Mouse (Mus musculus): Measurements from ENCODE around the gene C8b. TPM values are rescaled to one million over a fixed set of nuclear protein-coding genes. Genes with fewer than 3 reads are reported as not detected.
A peak's percentile ranks its signal among the peaks of the same experiment; 100 is the strongest.

Gene C8b
- polyA plus RNA-seq, 1 experiment from 2014 or later, result 0.28 TPM

GRCm38 (mm10) chr4:104819891-104820290, 53.8 kb downstream of the C8b start:
- H3K9me3 ChIP-seq (ENCODE audit: control insufficient read depth, low read length), result no peaks in the 10 kb centered on the region
- H3K36me3 ChIP-seq (replicated peaks; ENCODE audit: control insufficient read depth, insufficient read depth), result no peaks in the 10 kb centered on the region
- no peak overlapping the region for H3K4me3 ChIP-seq (replicated peaks; ENCODE audit: low read length)
- no peak overlapping the region for H3K9ac ChIP-seq
- ATAC-seq (ENCODE audit: low FRiP score), result no peak
- no peak for DNase-seq (ENCODE audit: low spot score)
- 77% methylated on average over 4 of the region's 4 CpGs for WGBS
- H3K4me1 ChIP-seq (replicated peaks; ENCODE audit: control insufficient read depth, insufficient read depth, low read length), result no peaks in the 10 kb centered on the region
- H3K27ac ChIP-seq, result no peak overlapping the region
- no peak overlapping the region for H3K4me2 ChIP-seq (replicated peaks)
- no peaks in the 10 kb centered on the region for H3K27me3 ChIP-seq (ENCODE audit: control insufficient read depth, insufficient read depth, low read length)

GRCm38 (mm10) chr4:104823597-104824101, 57.5 kb downstream of the C8b start:
- ATAC-seq (ENCODE audit: low FRiP score) (no peak), DNase-seq (ENCODE audit: low spot score) (no peak)
- 84% methylated on average over 4 of the region's 4 CpGs for WGBS
- no peaks in the 10 kb centered on the region for H3K9me3 ChIP-seq (ENCODE audit: control insufficient read depth, low read length)
- H3K4me2 ChIP-seq (replicated peaks), result no peak overlapping the region
- H3K4me3 ChIP-seq (replicated peaks; ENCODE audit: low read length), result no peak overlapping the region
- H3K27ac ChIP-seq, result no peak overlapping the region
- no peak overlapping the region for H3K9ac ChIP-seq
- no peaks in the 10 kb centered on the region for H3K27me3 ChIP-seq (ENCODE audit: control insufficient read depth, insufficient read depth, low read length)
- H3K36me3 ChIP-seq (replicated peaks; ENCODE audit: control insufficient read depth, insufficient read depth), result no peaks in the 10 kb centered on the region
- no peaks in the 10 kb centered on the region for H3K4me1 ChIP-seq (replicated peaks; ENCODE audit: control insufficient read depth, insufficient read depth, low read length)

DNA sequence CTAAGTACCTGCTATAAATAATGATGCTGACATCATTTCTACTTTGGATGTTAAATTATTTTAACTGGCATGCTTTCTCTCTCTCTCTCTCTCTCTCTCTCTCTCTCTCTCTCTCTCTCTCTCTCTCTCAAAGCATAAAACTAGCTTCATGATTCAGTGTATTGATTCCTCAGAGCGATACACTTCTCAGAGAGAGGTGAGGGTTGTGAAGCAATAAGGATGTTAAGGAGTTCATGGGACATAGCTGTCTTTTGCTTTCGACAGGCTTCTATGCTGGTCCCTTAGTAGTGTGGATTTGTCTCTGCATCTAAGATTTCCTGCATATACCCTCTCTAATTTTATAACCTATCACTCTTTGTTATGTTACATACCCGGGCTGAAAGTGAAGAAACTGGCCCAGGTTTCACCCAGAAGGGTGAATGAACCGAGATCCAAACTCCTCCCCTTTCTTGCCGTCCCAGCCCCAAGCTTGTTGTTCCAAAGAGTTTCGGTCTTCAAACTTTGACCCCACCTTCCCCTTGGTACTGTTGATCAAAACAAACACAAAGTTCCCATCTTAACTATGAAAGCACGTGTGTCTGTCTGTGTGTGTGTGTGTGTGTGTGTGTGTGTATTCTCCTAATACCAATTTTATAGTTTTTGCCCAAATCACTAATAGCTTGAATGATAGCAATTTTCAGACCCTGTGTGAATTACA, 58.4 kb downstream of the C8b start:
- ATAC-seq (ENCODE audit: low FRiP score) (no peak), DNase-seq (ENCODE audit: low spot score) (no peak)
- Histone ChIP-seq H3K36me3 (replicated peaks; ENCODE audit: control insufficient read depth, insufficient read depth) (no peaks in the 10 kb centered on the region), H3K9ac (no peak overlapping the region), H3K4me3 (replicated peaks; ENCODE audit: low read length) (no peak overlapping the region), H3K27ac (no peak overlapping the region), H3K4me2 (replicated peaks) (no peak overlapping the region), H3K9me3 (ENCODE audit: control insufficient read depth, low read length) (no peaks in the 10 kb centered on the region), H3K4me1 (replicated peaks; ENCODE audit: control insufficient read depth, insufficient read depth, low read length) (no peaks in the 10 kb centered on the region), H3K27me3 (ENCODE audit: control insufficient read depth, insufficient read depth, low read length) (no peaks in the 10 kb centered on the region)
- WGBS, result 78% methylated on average over 7 of the region's 7 CpGs

- no peaks in the 10 kb centered on the region for H3K36me3 ChIP-seq (replicated peaks; ENCODE audit: control insufficient read depth, insufficient read depth)
- no peak overlapping the region for H3K4me3 ChIP-seq (replicated peaks; ENCODE audit: low read length)
- WGBS, result 75% methylated on average over 5 of the region's 5 CpGs
- H3K4me1 ChIP-seq (replicated peaks; ENCODE audit: control insufficient read depth, insufficient read depth, low read length), result no peaks in the 10 kb centered on the region
- H3K9ac ChIP-seq, result no peak overlapping the region
- H3K9me3 ChIP-seq (ENCODE audit: control insufficient read depth, low read length), result no peaks in the 10 kb centered on the region
- DNase-seq (ENCODE audit: low spot score) (no peak), ATAC-seq (ENCODE audit: low FRiP score) (no peak)
- H3K27me3 ChIP-seq (ENCODE audit: control insufficient read depth, insufficient read depth, low read length), result no peaks in the 10 kb centered on the region
- H3K4me2 ChIP-seq (replicated peaks), result no peak overlapping the region
- no peak overlapping the region for H3K27ac ChIP-seq
Observed at GRCm38 (mm10) chr4:104828939-104829338, 62.8 kb downstream of the C8b start.

- no peak overlapping the region for H3K4me2 ChIP-seq (replicated peaks)
- H3K27ac ChIP-seq, result peak overlapping the region; percentile 63
- DNase-seq (ENCODE audit: low spot score), result peak; percentile 63
- H3K4me3 ChIP-seq (replicated peaks; ENCODE audit: low read length), result no peak overlapping the region
- H3K36me3 ChIP-seq (replicated peaks; ENCODE audit: control insufficient read depth, insufficient read depth), result no peaks in the 10 kb centered on the region
- peaks cover 13% of the 10 kb centered on the region for H3K4me1 ChIP-seq (replicated peaks; ENCODE audit: control insufficient read depth, insufficient read depth, low read length)
- ATAC-seq (ENCODE audit: low FRiP score), result peak; percentile 66; the same call in 1 of the 2 replicates
- WGBS, result 8% methylated on average over 5 of the region's 5 CpGs
- no peaks in the 10 kb centered on the region for H3K27me3 ChIP-seq (ENCODE audit: control insufficient read depth, insufficient read depth, low read length)
- no peaks in the 10 kb centered on the region for H3K9me3 ChIP-seq (ENCODE audit: control insufficient read depth, low read length)
- no peak overlapping the region for H3K9ac ChIP-seq
Observed at GRCm38 (mm10) chr4:104835096-104835495, 69.0 kb downstream of the C8b start.

GRCm38 (mm10) chr4:104838342-104838741, 72.2 kb downstream of the C8b start:
- H3K9me3 ChIP-seq (ENCODE audit: control insufficient read depth, low read length), result no peaks in the 10 kb centered on the region
- no peak overlapping the region for H3K27ac ChIP-seq
- no peak overlapping the region for H3K4me2 ChIP-seq (replicated peaks)
- ATAC-seq (ENCODE audit: low FRiP score) (no peak), DNase-seq (ENCODE audit: low spot score) (no peak)
- H3K9ac ChIP-seq, result no peak overlapping the region
- no peak overlapping the region for H3K4me3 ChIP-seq (replicated peaks; ENCODE audit: low read length)
- H3K4me1 ChIP-seq (replicated peaks; ENCODE audit: control insufficient read depth, insufficient read depth, low read length), result peaks cover 13% of the 10 kb centered on the region
- no peaks in the 10 kb centered on the region for H3K27me3 ChIP-seq (ENCODE audit: control insufficient read depth, insufficient read depth, low read length)
- no peaks in the 10 kb centered on the region for H3K36me3 ChIP-seq (replicated peaks; ENCODE audit: control insufficient read depth, insufficient read depth)
- 85% methylated on average over 2 of the region's 2 CpGs for WGBS

DNA sequence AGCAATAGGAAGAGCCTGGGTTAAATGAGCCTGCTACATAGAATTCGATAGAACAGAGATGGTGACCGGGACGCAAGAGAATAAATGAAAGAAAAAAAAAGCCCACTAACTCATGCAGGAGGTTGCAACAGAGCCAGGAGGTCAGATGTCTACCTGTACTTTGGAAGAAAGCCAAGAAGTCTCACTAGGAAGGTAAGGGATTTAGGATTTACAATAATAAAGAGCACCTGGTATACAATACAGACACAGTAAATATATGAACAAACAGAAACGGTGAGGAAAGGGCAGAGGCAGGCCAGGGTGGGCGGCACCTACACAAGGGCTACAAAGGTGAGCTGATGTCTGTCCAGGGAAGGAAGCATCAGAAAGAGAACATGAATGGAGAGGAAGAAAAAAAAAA, 76.1 kb downstream of the C8b start:
- Histone ChIP-seq H3K4me1 (replicated peaks; ENCODE audit: control insufficient read depth, insufficient read depth, low read length) (no peaks in the 10 kb centered on the region), H3K36me3 (replicated peaks; ENCODE audit: control insufficient read depth, insufficient read depth) (no peaks in the 10 kb centered on the region), H3K4me3 (replicated peaks; ENCODE audit: low read length) (no peak overlapping the region), H3K9ac (no peak overlapping the region), H3K27ac (no peak overlapping the region), H3K4me2 (replicated peaks) (no peak overlapping the region), H3K27me3 (ENCODE audit: control insufficient read depth, insufficient read depth, low read length) (no peaks in the 10 kb centered on the region), H3K9me3 (ENCODE audit: control insufficient read depth, low read length) (no peaks in the 10 kb centered on the region)
- ATAC-seq (ENCODE audit: low FRiP score) (no peak), DNase-seq (ENCODE audit: low spot score) (no peak)
- 77% methylated on average over 5 of the region's 5 CpGs for WGBS

GRCm38 (mm10) chr4:104843546-104843945, 77.4 kb downstream of the C8b start:
- Histone ChIP-seq H3K27me3 (ENCODE audit: control insufficient read depth, insufficient read depth, low read length) (no peaks in the 10 kb centered on the region), H3K9me3 (ENCODE audit: control insufficient read depth, low read length) (no peaks in the 10 kb centered on the region), H3K9ac (no peak overlapping the region), H3K4me1 (replicated peaks; ENCODE audit: control insufficient read depth, insufficient read depth, low read length) (no peaks in the 10 kb centered on the region), H3K27ac (no peak overlapping the region), H3K4me2 (replicated peaks) (no peak overlapping the region), H3K36me3 (replicated peaks; ENCODE audit: control insufficient read depth, insufficient read depth) (no peaks in the 10 kb centered on the region), H3K4me3 (replicated peaks; ENCODE audit: low read length) (no peak overlapping the region)
- no peak for DNase-seq (ENCODE audit: low spot score)
- no peak for ATAC-seq (ENCODE audit: low FRiP score)
- WGBS, result 35% methylated on average over 4 of the region's 4 CpGs

Measured in hindbrain, embryonic 14.5 days (tissue).